Mouse (Mus musculus) heart, embryonic 15.5 days (tissue): ENCODE results near the gene Sik1. TPM values are rescaled to one million over a fixed set of nuclear protein-coding genes. Genes with fewer than 3 reads are reported as not detected.
A peak's percentile ranks its signal among the peaks of the same experiment; 100 is the strongest.

Experiments
- ATAC-seq: fragments of 200-750 bp; cut with Nextera tagmentation; replicated peaks from 2 replicates; pipeline ENCODE4 v1.8.0; 2017; ENCODE audit warnings: low read depth, moderate TSS enrichment; ENCODE audit not compliant: insufficient number of reproducible peaks, insufficient read depth, low FRiP score
- H3K27ac ChIP-seq: fragments of 300-500 bp; sonication (generic); 2 replicates; pipeline ENCODE4 v1.5.1; 2015; ENCODE audit warnings: mild to moderate bottlenecking, inconsistent platforms
- H3K27me3 ChIP-seq: fragments of 300-500 bp; sonication (generic); 2 replicates; pipeline ENCODE4 v1.6.1; 2015; ENCODE audit warnings: inconsistent platforms
- H3K36me3 ChIP-seq: fragments of 300-500 bp; sonication (generic); 2 replicates; pipeline ENCODE4 v1.6.1; 2015; ENCODE audit warnings: mild to moderate bottlenecking, inconsistent platforms
- H3K4me1 ChIP-seq: fragments of 300-500 bp; sonication (generic); replicated peaks from 2 replicates; pipeline ENCODE4 v1.6.1; 2015; ENCODE audit warnings: inconsistent platforms
- H3K4me2 ChIP-seq: fragments of 300-500 bp; sonication (generic); 2 replicates; pipeline ENCODE4 v1.6.1; 2015; ENCODE audit warnings: inconsistent platforms, mild to moderate bottlenecking, moderate library complexity
- H3K4me3 ChIP-seq: fragments of 300-500 bp; sonication (generic); 2 replicates; pipeline ENCODE4 v1.5.1; 2015; ENCODE audit warnings: mild to moderate bottlenecking, inconsistent platforms
- H3K9ac ChIP-seq: fragments of 300-500 bp; sonication (generic); 2 replicates; pipeline ENCODE4 v1.6.1; 2015; ENCODE audit warnings: mild to moderate bottlenecking, inconsistent platforms
- H3K9me3 ChIP-seq: fragments of 300-500 bp; sonication (generic); replicated peaks from 2 replicates; pipeline ENCODE4 v1.6.1; 2016; ENCODE audit warnings: inconsistent platforms
- whole genome bisulfite sequencing: fragments of 180-500 bp; shearing (Covaris S2); methylation state at CpG from one replicate; pipeline ENCODE4 v1.1.7; 2015; ENCODE audit warnings: mixed read lengths; 5-methylcytosine and 5-hydroxymethylcytosine counted together
- polyA plus RNA-seq: library from polyadenylated mRNA; unstranded; fragments of >200 nt; fragmentation: Nextera tagmentation; extraction: Ambion mirVana; gene quantifications from 2 replicates; pipeline ENCODE4 v1.2.1, GENCODE M21; 2015

Gene Sik1
- polyA plus RNA-seq, 1 experiment from 2014 or later = 16.4 TPM

GRCm38 (mm10) chr17:31874691-31875090 lies 19.1 kb upstream of the Sik1 start:
- no peaks in the 10 kb centered on the region for H3K9me3 ChIP-seq
- H3K4me2 ChIP-seq = no peak overlapping the region
- H3K36me3 ChIP-seq = no peaks in the 10 kb centered on the region
- H3K9ac ChIP-seq = no peak overlapping the region
- H3K27me3 ChIP-seq = no peaks in the 10 kb centered on the region
- peaks cover 20% of the 10 kb centered on the region for H3K4me1 ChIP-seq
- ATAC-seq = no peak
- H3K27ac ChIP-seq = no peak overlapping the region
- no peak overlapping the region for H3K4me3 ChIP-seq
- 79% methylated on average over 12 of the region's 12 CpGs for WGBS

DNA sequence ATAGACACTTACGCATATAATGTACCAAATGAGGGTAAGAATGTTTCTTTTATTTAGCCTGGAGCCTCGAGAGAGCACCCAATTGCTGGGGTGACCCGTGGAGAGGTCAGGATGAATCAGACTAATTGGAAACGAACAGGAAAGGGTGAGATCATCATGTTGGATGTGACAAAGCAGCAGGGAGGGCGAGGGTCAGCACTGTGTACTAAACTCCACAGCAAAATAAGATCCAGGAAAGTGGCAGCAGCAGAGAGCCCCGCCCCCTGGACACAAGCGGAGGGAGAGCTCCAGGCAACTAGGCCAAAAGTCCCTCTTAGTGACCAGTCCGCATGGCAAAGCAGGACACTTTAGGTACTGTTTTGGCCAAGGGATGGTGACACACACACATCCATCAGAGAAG lies 18.4 kb upstream of the Sik1 start:
- Histone ChIP-seq H3K4me2 (no peak overlapping the region), H3K4me1 (peaks cover 16% of the 10 kb centered on the region), H3K9ac (no peak overlapping the region), H3K27me3 (no peaks in the 10 kb centered on the region), H3K36me3 (no peaks in the 10 kb centered on the region), H3K9me3 (no peaks in the 10 kb centered on the region), H3K27ac (no peak overlapping the region), H3K4me3 (no peak overlapping the region)
- no peak for ATAC-seq
- 57% methylated on average over 8 of the region's 8 CpGs for WGBS

DNA sequence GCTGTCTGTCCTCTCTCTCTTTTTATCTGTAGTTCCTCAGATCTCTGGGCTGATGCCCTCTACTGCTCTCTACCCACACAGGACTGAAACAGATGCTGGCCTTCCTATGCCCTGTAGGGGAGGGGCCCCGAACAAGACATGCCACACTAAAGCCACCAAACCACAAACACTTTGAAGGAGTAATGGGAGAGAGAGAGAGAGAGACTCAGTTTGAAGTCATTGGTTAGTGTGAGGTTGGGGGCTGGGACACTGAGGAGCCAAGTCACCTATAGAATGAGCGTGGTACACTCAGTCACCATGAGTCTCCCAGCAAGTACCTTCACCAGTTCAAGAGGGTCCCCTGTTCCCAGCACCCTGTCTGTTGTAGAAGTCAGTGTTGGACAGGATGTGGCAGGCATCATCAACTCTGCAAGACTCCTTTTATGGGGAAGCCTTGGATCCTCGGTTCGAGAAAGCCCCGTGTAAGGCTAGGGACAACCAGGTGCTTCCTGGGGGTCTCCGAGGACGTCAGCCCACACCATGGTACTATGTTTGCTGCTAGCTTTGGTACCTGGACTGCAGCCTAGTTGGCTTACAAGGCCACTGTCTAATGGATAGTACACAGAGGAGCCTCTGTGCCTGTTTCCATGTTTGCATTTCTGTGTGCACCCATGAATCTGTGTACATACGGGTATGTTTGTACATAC lies 17.7 kb upstream of the Sik1 start:
- H3K4me1 ChIP-seq = peaks cover 16% of the 10 kb centered on the region
- H3K9ac ChIP-seq = no peak overlapping the region
- ATAC-seq = no peak
- no peaks in the 10 kb centered on the region for H3K9me3 ChIP-seq
- 78% methylated on average over 8 of the region's 8 CpGs for WGBS
- H3K4me2 ChIP-seq = no peak overlapping the region
- no peak overlapping the region for H3K27ac ChIP-seq
- H3K36me3 ChIP-seq = no peaks in the 10 kb centered on the region
- no peak overlapping the region for H3K4me3 ChIP-seq
- H3K27me3 ChIP-seq = no peaks in the 10 kb centered on the region

DNA sequence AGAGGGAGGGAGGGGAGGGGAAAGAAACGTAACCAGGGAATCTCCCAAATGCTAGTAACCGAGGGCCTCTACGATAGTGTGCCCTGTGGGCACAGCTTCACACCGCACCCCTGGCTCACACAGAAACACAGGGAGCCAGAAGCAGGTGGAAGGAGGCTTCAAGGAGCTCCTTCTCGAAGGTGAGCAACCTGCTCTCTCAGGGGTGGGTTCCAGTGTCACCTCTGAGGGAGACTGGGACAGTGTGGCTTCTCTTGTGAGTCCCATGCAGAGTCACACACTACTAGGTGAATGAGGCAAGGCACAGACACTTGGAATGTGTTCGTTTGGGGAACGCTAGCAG lies 17.2 kb upstream of the Sik1 start:
- no peak for ATAC-seq
- Histone ChIP-seq H3K9ac (no peak overlapping the region), H3K36me3 (no peaks in the 10 kb centered on the region), H3K27me3 (no peaks in the 10 kb centered on the region), H3K4me1 (peaks cover 14% of the 10 kb centered on the region), H3K4me2 (no peak overlapping the region), H3K9me3 (no peaks in the 10 kb centered on the region), H3K4me3 (no peak overlapping the region), H3K27ac (no peak overlapping the region)
- WGBS = 70% methylated on average over 7 of the region's 7 CpGs

DNA sequence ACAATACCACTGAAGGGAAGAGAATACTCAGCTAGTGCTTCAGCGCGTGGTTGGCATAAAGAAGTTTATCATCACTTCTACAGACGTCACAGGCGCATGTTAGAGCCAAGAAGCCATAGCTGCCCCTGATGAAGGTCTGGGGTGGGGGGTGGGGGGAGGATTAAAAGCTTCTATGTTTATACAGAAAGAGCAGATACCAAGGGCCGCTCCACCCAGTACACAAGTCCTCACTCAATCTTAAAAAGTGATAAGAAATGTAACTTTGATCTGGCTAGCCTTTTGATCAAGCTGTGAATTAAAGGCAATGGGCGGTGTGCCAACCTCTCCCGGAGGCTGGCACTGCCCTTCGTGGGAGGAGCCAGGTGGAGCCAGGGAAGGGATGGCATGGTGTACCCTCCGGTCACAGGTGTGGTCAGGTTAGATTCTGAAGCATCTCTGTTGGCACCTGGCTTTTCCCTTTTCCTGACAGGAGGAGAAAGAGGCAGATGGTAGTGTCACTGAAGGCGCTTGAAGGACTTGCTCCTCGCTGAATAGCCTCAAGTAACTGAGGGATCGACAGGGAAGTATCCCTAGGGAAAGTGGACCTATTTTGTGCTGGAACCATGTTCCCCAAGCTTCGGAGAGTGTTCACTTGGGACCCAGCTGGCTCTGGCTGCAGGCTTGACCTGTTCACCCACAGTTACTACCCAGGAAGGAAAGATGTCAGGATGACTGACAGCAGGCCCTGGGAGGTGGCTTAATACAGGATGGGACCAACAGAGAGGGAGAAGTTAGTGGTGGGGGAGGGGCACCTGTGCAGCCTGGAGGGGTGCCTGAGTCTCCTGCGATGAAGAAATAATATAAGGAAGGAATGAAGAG lies 16.6 kb upstream of the Sik1 start:
- H3K4me2 ChIP-seq = no peak overlapping the region
- no peak overlapping the region for H3K27ac ChIP-seq
- H3K36me3 ChIP-seq = no peaks in the 10 kb centered on the region
- WGBS = 64% methylated on average over 14 of the region's 14 CpGs
- H3K4me3 ChIP-seq = no peak overlapping the region
- H3K4me1 ChIP-seq = peaks cover 10% of the 10 kb centered on the region
- H3K27me3 ChIP-seq = no peaks in the 10 kb centered on the region
- no peaks in the 10 kb centered on the region for H3K9me3 ChIP-seq
- H3K9ac ChIP-seq = no peak overlapping the region
- no peak for ATAC-seq

- Histone ChIP-seq H3K27ac (no peak overlapping the region), H3K4me3 (no peak overlapping the region), H3K36me3 (no peaks in the 10 kb centered on the region), H3K27me3 (no peaks in the 10 kb centered on the region), H3K4me1 (peaks cover 10% of the 10 kb centered on the region), H3K4me2 (peak overlapping the region; percentile 13; the same call in 1 of the 2 replicates), H3K9ac (no peak overlapping the region), H3K9me3 (no peaks in the 10 kb centered on the region)
- WGBS = 21% methylated on average over 13 of the region's 13 CpGs
- ATAC-seq = no peak
These were observed 15.4 kb upstream of the Sik1 start for GRCm38 (mm10) chr17:31870931-31871421.

DNA sequence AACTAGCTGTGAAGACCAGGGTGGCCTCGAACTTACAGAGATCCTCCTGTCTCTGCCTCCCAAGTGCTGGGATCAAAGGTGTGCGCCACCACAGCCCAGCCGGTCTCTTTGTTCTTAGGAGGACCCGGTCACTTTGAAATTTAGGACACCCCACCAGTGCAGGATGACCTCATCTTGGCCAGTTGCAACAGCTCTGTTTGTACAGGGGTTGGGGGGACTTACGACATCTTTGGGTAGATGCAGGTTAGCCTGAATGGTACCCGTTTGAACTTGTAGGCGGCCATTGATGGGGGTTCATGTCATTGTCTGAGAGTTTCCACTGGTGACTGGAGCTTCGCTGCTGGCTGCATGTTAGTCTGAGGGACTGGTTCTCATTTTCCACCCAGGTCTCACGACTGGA lies 14.8 kb upstream of the Sik1 start:
- H3K9me3 ChIP-seq = no peaks in the 10 kb centered on the region
- H3K36me3 ChIP-seq = no peaks in the 10 kb centered on the region
- no peak overlapping the region for H3K9ac ChIP-seq
- H3K4me1 ChIP-seq = peaks cover 15% of the 10 kb centered on the region
- H3K27ac ChIP-seq = no peak overlapping the region
- ATAC-seq = no peak
- H3K4me3 ChIP-seq = no peak overlapping the region
- 77% methylated on average over 9 of the region's 9 CpGs for WGBS
- no peaks in the 10 kb centered on the region for H3K27me3 ChIP-seq
- H3K4me2 ChIP-seq = peak overlapping the region; percentile 13; the same call in 1 of the 2 replicates

- H3K4me3 ChIP-seq = no peak overlapping the region
- no peaks in the 10 kb centered on the region for H3K27me3 ChIP-seq
- no peaks in the 10 kb centered on the region for H3K36me3 ChIP-seq
- ATAC-seq = no peak; the same call in 1 of the 2 replicates
- H3K9ac ChIP-seq = no peak overlapping the region
- no peaks in the 10 kb centered on the region for H3K9me3 ChIP-seq
- H3K4me1 ChIP-seq = peaks cover 25% of the 10 kb centered on the region
- 81% methylated on average over 4 of the region's 4 CpGs for WGBS
- no peak overlapping the region for H3K4me2 ChIP-seq
- H3K27ac ChIP-seq = no peak overlapping the region
These were observed 12.5 kb upstream of the Sik1 start for GRCm38 (mm10) chr17:31868076-31868475.

DNA sequence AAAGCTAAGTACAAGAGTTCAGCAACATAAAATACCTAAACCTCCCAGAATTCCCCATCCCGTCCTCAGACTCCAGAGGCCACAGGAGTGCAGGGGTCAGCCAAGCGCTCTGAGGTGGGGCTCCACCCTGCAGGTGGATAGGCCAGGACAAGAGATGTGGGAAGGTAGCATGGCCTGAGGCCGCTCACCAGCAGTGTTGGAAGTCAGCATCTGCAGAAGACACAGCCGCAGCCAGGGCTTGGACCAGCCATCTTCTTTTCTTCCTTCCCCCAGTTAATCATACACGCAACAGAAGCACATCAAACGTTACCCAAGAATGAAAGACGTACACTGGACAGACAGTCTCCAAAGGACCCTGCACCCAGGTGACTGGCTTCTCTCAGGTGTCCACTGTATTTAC lies 11.5 kb upstream of the Sik1 start:
- no peaks in the 10 kb centered on the region for H3K27me3 ChIP-seq
- WGBS = 91% methylated on average over 7 of the region's 7 CpGs
- ATAC-seq = no peak
- H3K36me3 ChIP-seq = no peaks in the 10 kb centered on the region
- peaks cover 24% of the 10 kb centered on the region for H3K4me1 ChIP-seq
- no peak overlapping the region for H3K4me2 ChIP-seq
- H3K27ac ChIP-seq = no peak overlapping the region
- H3K4me3 ChIP-seq = no peak overlapping the region
- no peak overlapping the region for H3K9ac ChIP-seq
- H3K9me3 ChIP-seq = no peaks in the 10 kb centered on the region

DNA sequence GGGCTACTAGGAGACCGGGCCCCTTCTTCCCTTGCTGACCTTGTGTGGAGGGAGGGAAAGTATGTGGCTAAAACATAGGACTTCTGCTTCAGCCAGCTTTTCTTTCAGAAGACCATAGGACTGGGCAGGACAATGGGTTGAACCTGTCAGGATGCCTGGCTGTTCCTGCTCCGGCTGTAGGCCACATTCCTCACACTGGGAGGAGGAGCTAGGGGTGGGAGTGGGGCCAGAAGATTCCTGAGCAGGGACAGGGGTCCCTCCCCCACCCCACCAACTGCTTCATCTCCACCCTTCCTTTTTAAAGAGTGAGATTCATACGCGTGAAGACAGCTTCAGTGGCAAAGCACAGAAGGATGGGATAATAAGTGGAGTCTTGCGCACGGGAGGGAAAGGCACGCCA lies 10.0 kb upstream of the Sik1 start:
- WGBS = 57% methylated on average over 7 of the region's 7 CpGs
- ATAC-seq = 0 out of 2 replicates have a peak, but pooled peaks have one; percentile 38
- Histone ChIP-seq H3K4me1 (peaks cover 21% of the 10 kb centered on the region), H3K4me3 (no peak overlapping the region), H3K27ac (no peak overlapping the region), H3K4me2 (no peak overlapping the region), H3K9me3 (no peaks in the 10 kb centered on the region), H3K9ac (no peak overlapping the region), H3K36me3 (no peaks in the 10 kb centered on the region), H3K27me3 (no peaks in the 10 kb centered on the region)

GRCm38 (mm10) chr17:31864666-31865450 lies 9.3 kb upstream of the Sik1 start:
- H3K4me1 ChIP-seq = peaks cover 21% of the 10 kb centered on the region
- no peak overlapping the region for H3K27ac ChIP-seq
- H3K4me3 ChIP-seq = no peak overlapping the region
- H3K36me3 ChIP-seq = no peaks in the 10 kb centered on the region
- H3K4me2 ChIP-seq = no peak overlapping the region
- H3K9ac ChIP-seq = no peak overlapping the region
- 60% methylated on average over 11 of the region's 11 CpGs for WGBS
- no peaks in the 10 kb centered on the region for H3K27me3 ChIP-seq
- ATAC-seq = no peak
- H3K9me3 ChIP-seq = no peaks in the 10 kb centered on the region
